Mouse (Mus musculus) stomach, postnatal 0 days (tissue): ENCODE results near the gene Cers6. TPM values are rescaled to one million over a fixed set of nuclear protein-coding genes. Genes with fewer than 3 reads are reported as not detected.

ENCODE experiments used
- ATAC-seq: fragments of 200-750 bp; cut with Nextera tagmentation; 2 replicates; pipeline ENCODE4 v1.8.0; 2017; ENCODE audit not compliant: low FRiP score, low TSS enrichment
- DNase-seq: peaks from one replicate; pipeline ENCODE4 v3.0.0-alpha.2; 2016; ENCODE audit warnings: low spot score
- H3K27ac ChIP-seq: fragments of 300-500 bp; sonication (generic); replicated peaks from 2 replicates; pipeline ENCODE4 v1.5.1; 2014; ENCODE audit warnings: mild to moderate bottlenecking, control low read depth
- H3K27me3 ChIP-seq: fragments of 300-500 bp; sonication (generic); 2 replicates; pipeline ENCODE4 v1.6.1; 2014; ENCODE audit warnings: low read length; ENCODE audit not compliant: control insufficient read depth, insufficient read depth
- H3K36me3 ChIP-seq: fragments of 300-500 bp; sonication (generic); 2 replicates; pipeline ENCODE4 v1.6.1; 2014; ENCODE audit warnings: low read length, mixed read lengths; ENCODE audit not compliant: control insufficient read depth, insufficient read depth
- H3K4me1 ChIP-seq: fragments of 300-500 bp; sonication (generic); replicated peaks from 2 replicates; pipeline ENCODE4 v1.6.1; 2014; ENCODE audit warnings: antibody characterized with exemption; ENCODE audit not compliant: control insufficient read depth, insufficient read depth
- H3K4me2 ChIP-seq: fragments of 300-500 bp; sonication (generic); replicated peaks from 2 replicates; pipeline ENCODE4 v1.6.1; 2014; ENCODE audit warnings: low read depth, mild to moderate bottlenecking, control low read depth, moderate library complexity
- H3K4me3 ChIP-seq: fragments of 300-500 bp; sonication (generic); 2 replicates; pipeline ENCODE4 v1.5.1; 2014; ENCODE audit warnings: low read depth, low read length, control low read depth
- H3K9ac ChIP-seq: fragments of 300-500 bp; sonication (generic); 2 replicates; pipeline ENCODE4 v1.6.1; 2014; ENCODE audit warnings: mild to moderate bottlenecking, low read length, control low read depth, mixed read lengths
- H3K9me3 ChIP-seq: fragments of 300-500 bp; sonication (generic); 2 replicates; pipeline ENCODE4 v1.6.1; 2016; ENCODE audit warnings: low read length; ENCODE audit not compliant: control insufficient read depth
- CTCF ChIP-seq: IDR thresholded peaks from 2 replicates; pipeline ENCODE4 v1.5.1; 2016; ENCODE audit warnings: antibody characterized with exemption, low read depth, mild to moderate bottlenecking, moderate library complexity
- EP300 ChIP-seq: optimal IDR thresholded peaks from 2 replicates; pipeline ENCODE3; 2016; ENCODE audit warnings: antibody characterized with exemption
- WGBS: fragments of 180-500 bp; shearing (Covaris S2); extraction: QIAGEN DNeasy Blood & Tissue Kit; methylation state at CpG from one replicate; pipeline ENCODE4 v1.1.7; 2014; 5-methylcytosine and 5-hydroxymethylcytosine counted together
- polyA plus RNA-seq: library from polyadenylated mRNA; unstranded; fragments of >200 nt; fragmentation: Nextera tagmentation; extraction: Ambion mirVana; gene quantifications from 2 replicates; pipeline ENCODE4 v1.2.1, GENCODE M21; 2015

Cers6 gene
- polyA plus RNA-seq, 1 experiment from 2014 or later: 8.0 TPM

DNA sequence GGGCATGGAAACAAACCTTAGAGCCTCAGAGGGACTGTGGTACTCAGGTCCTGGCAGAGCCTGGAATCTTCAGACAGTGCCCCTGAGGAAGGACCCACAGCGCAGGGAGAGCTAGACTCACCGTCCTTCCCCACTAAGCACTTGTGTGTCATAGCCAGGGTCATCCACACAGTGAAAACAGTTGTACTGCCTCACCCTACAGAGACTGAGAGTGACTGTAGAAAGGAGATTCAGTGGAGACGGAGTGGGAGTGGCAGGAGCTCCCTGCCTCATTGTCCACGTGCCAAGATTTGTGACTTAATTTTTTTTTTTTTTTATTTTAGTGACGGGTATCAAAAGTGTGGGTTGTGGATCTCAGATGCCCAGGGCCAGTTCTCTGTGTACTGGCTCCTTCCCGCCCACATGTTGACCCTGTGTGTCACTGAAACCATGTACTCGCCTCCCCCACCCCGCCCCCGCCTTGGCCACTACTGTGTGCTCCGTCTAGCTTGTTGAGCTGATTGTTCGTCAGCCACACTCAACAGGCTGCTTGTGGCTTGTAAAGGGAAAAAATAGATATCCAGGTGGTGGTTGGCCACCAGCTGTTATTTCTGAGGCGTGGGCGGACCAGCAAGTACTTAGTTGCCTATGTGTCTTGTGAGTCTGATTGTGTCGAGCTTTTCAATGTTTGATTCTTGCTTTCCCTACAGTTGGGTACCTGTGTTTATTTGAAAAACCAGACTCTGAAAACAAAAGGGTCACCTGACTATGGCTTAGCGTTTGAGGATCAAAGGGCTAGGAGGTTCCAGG lies 12.6 kb downstream of the Cers6 start:
- Histone ChIP-seq H3K4me1 (0 out of 2 replicates have a peak, but pooled peaks cover 2% of the 10 kb centered on the region), H3K27ac (0 out of 2 replicates have a peak overlapping the region, but pooled peaks have one; percentile 8), H3K4me3 (no peak overlapping the region), H3K9me3 (no peaks in the 10 kb centered on the region), H3K9ac (no peak overlapping the region), H3K36me3 (no peaks in the 10 kb centered on the region), H3K27me3 (no peaks in the 10 kb centered on the region), H3K4me2 (no peak overlapping the region)
- peak; percentile 77 for ATAC-seq
- TF ChIP-seq EP300 (no peak), CTCF (no peak)
- peak; percentile 66 for DNase-seq
- 55% methylated on average over 15 of the region's 15 CpGs for WGBS

DNA sequence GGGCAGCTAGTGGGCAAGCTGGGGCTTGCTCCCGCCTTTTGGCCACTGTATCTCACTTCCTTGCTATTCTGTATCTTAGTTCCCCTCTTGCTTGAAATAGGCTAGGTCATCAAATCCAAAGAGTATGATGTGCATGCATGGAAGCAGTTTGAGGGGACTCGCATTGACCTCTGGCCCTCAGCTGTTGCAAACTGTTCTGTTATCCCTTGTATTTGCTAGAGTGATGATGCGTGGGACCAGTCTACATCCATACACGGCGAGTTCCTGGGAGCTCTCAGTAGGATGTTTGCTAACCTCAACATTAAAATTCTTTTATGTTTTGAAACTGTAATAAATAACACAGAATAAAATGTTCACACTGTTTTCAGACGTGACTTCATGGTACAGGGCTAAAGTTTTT lies 13.3 kb downstream of the Cers6 start:
- no peak overlapping the region for H3K4me3 ChIP-seq
- no peaks in the 10 kb centered on the region for H3K9me3 ChIP-seq
- TF ChIP-seq EP300: no peak
- no peak for TF ChIP-seq CTCF
- H3K4me1 ChIP-seq: 0 out of 2 replicates have a peak, but pooled peaks cover 2% of the 10 kb centered on the region
- ATAC-seq (no peak), DNase-seq (no peak)
- H3K27ac ChIP-seq: 0 out of 2 replicates have a peak overlapping the region, but pooled peaks have one; percentile 8
- WGBS: 72% methylated on average over 6 of the region's 6 CpGs
- no peaks in the 10 kb centered on the region for H3K36me3 ChIP-seq
- H3K4me2 ChIP-seq: no peak overlapping the region
- no peak overlapping the region for H3K9ac ChIP-seq
- H3K27me3 ChIP-seq: no peaks in the 10 kb centered on the region

DNA sequence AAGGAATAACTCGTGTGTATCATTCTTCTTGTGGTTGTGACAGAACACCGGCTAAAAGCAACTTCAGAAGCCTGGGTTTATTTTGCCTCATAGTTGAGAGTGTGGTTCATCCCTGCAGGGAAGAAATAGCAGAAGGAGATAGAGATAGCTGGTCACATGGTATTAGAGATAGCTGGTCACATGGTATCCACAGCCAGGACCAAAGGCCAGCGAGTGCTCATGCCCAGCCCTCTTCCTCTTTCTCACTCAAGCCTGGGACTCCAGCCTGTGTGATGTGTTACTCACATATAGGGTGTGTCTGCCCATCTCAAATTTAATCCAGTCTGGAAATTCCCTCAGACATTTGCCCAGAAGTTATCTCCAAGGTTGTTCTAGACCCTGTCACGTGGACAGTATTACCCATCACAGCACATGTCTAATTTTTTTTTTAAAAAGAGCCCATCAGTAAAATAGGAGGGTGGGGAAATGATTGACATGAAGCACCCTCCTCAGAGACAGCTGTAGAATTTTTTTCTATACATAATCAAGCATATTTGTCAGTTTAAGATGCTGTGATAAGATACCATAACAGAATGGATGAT lies 17.9 kb downstream of the Cers6 start:
- Histone ChIP-seq H3K27me3 (no peaks in the 10 kb centered on the region), H3K9ac (no peak overlapping the region), H3K4me1 (0 out of 2 replicates have a peak, but pooled peaks cover 2% of the 10 kb centered on the region), H3K27ac (no peak overlapping the region), H3K4me2 (no peak overlapping the region), H3K36me3 (no peaks in the 10 kb centered on the region), H3K9me3 (no peaks in the 10 kb centered on the region), H3K4me3 (no peak overlapping the region)
- TF ChIP-seq CTCF (no peak), EP300 (no peak)
- DNase-seq (no peak), ATAC-seq (0 out of 2 replicates have a peak, but pooled peaks have one; percentile 26)
- 85% methylated on average over 4 of the region's 4 CpGs for WGBS

DNA sequence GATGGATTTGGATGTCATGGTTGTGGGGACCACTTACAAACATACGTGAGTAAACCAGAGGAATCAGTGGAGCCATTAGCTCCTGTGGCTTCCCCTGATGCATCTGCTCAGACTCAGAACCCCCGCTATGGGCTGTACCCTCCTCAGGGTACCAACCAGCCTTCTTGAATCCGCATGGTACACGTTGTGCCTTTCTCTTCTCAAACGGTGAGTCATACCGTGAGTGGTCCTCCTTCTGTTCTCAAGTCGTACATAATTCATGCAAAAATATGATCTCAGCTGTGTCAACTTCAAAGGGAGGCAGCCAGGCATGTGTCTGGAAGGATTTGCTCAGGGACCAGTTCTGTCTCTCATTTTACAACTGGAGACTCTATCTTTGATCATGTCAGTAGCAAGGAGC lies 23.3 kb downstream of the Cers6 start:
- Histone ChIP-seq H3K27ac (no peak overlapping the region), H3K4me1 (no peaks in the 10 kb centered on the region), H3K4me3 (no peak overlapping the region), H3K9ac (no peak overlapping the region), H3K27me3 (no peaks in the 10 kb centered on the region), H3K9me3 (no peaks in the 10 kb centered on the region), H3K36me3 (no peaks in the 10 kb centered on the region), H3K4me2 (no peak overlapping the region)
- 63% methylated on average over 7 of the region's 7 CpGs for WGBS
- DNase-seq (no peak), ATAC-seq (no peak)
- no peak for TF ChIP-seq CTCF
- no peak for TF ChIP-seq EP300

DNA sequence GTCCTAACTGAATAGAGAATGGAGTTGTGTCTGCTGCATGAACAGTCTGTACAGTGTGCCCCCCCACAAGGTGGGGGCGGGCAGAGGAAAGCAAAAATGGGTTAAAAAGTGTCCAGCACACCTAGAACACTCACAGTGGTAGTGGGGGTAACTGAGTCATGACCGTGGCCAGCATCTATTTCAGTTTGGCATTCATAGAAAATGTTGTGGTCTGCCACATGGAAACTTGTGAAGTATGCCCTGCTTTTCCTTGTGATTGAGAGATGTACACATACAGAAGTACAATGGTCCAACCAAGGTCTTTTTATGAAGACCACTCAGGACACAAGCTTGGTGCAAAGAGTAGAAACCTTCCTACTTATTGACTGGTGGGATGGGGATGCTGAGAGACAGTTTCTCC lies 24.0 kb downstream of the Cers6 start:
- 96% methylated on average over 2 of the region's 2 CpGs for WGBS
- no peak for ATAC-seq
- H3K9me3 ChIP-seq: no peaks in the 10 kb centered on the region
- H3K9ac ChIP-seq: no peak overlapping the region
- no peak for TF ChIP-seq CTCF
- TF ChIP-seq EP300: no peak
- H3K36me3 ChIP-seq: no peaks in the 10 kb centered on the region
- no peaks in the 10 kb centered on the region for H3K27me3 ChIP-seq
- DNase-seq: no peak
- no peak overlapping the region for H3K27ac ChIP-seq
- no peaks in the 10 kb centered on the region for H3K4me1 ChIP-seq
- no peak overlapping the region for H3K4me3 ChIP-seq
- no peak overlapping the region for H3K4me2 ChIP-seq

DNA sequence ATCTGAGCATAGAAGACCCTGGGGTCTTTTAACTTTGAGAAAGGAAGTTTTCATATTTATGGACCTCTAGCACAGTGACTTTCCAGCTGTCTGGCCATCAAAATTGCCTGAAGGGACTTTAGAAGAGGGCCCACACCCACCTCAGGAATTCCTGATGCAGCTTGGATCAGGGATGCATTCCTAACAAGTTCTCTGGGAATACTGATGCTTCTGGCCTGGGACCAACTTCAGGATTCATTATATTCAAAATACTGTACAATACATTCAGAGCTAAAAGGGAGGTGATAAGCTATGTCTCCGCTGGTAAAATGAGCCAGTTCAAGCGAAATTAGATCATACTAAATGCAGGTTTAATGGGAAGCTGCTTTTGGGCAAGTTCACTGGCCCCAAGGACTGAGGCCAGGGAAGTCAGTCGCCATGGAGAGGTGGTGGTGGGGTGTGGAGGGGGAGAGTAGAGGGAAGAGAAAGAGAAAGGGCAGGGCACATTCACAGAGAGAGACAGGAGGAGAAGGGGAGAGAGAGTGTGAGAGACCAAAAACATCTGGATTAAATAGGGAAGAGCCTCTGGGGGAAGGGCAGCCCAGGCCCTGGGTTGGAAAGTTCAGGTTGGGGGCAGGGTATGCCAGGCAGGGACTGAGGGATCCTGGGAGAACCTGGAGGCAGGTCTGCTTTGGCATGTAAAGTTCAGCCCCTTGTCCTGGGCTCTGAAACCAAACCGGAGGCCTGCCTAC lies 24.7 kb downstream of the Cers6 start:
- no peak overlapping the region for H3K27ac ChIP-seq

More for the DNA sequence above, 24.7 kb downstream of the Cers6 start:
- Histone ChIP-seq H3K27me3 (no peaks in the 10 kb centered on the region), H3K4me3 (no peak overlapping the region), H3K4me2 (no peak overlapping the region), H3K36me3 (no peaks in the 10 kb centered on the region), H3K9me3 (no peaks in the 10 kb centered on the region), H3K9ac (no peak overlapping the region), H3K4me1 (no peaks in the 10 kb centered on the region)
- ATAC-seq (peak; percentile 42; the same call in 1 of the 2 replicates), DNase-seq (no peak)
- TF ChIP-seq EP300 (no peak), CTCF (no peak)
- 44% methylated on average over 4 of the region's 4 CpGs for WGBS
